Mouse (Mus musculus) frontal cortex, postnatal 25 days (tissue): ENCODE results near the gene Cdc26.

Experiments used
- DNase-seq, 2 experiments: peaks; one replicate each; pipeline ENCODE4 v3.0.0; 2022; ENCODE audit warnings: low spot score in 2 of 2

Gene Cdc26

GRCm38 (mm10) chr4:62361571-62361970, 46.9 kb downstream of the Cdc26 start:
- DNase-seq = no peak

DNA sequence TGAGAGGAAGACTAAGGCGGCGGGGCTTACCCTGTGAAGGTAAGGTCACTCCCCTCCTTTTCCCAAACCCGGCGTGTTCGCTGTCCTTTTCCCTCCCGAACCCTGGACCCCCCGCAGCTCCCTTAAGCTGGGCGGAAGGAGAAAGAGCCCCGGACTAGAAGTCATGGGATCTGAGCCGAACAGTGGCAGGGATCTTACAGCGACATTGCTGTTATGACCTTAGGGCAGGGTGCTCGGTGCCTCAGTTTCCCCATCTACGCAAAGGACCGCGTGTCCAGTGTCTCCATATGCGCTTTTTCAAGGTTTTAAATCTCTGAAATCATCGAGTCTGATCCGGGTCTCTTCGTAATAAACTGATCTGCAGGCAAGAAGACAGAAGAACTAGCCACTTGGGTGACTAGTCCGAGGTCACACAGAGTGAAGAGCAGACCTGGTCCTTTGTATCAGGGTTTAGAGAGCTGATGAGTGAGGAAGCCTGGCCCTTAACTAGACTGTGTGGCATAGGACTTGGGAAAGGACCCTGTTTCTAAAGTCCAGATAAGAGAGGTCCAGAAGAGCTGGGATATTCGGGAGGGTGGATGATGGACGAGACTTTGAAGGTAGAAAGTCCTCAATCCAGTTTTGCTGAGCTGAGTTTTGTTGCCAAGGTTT, 47.5 kb downstream of the Cdc26 start:
- no peak for DNase-seq

- peak; percentile 94 to 96 for DNase-seq
These were observed 48.2 kb downstream of the Cdc26 start, which contains the start of the genes Fkbp15 and Slc31a1 for GRCm38 (mm10) chr4:62360088-62360804. TSS of gene Fkbp15 (minus strand) at chr4:62360548. TSS of gene Slc31a1 (plus strand) at chr4:62360727.

GRCm38 (mm10) chr4:62359256-62359775, 49.1 kb downstream of the Cdc26 start:
- no peak for DNase-seq

GRCm38 (mm10) chr4:62357631-62358148, 50.8 kb downstream of the Cdc26 start:
- DNase-seq = no peak

- DNase-seq = no peak
These were observed 59.1 kb downstream of the Cdc26 start for GRCm38 (mm10) chr4:62349371-62349770.

GRCm38 (mm10) chr4:62348329-62348705, 60.1 kb downstream of the Cdc26 start:
- DNase-seq = no peak

- no peak for DNase-seq
These were observed 60.7 kb downstream of the Cdc26 start for GRCm38 (mm10) chr4:62347605-62348328.

GRCm38 (mm10) chr4:62345827-62346226, 62.6 kb downstream of the Cdc26 start:
- no peak for DNase-seq

GRCm38 (mm10) chr4:62344000-62344399, 64.4 kb downstream of the Cdc26 start:
- no peak for DNase-seq

DNA sequence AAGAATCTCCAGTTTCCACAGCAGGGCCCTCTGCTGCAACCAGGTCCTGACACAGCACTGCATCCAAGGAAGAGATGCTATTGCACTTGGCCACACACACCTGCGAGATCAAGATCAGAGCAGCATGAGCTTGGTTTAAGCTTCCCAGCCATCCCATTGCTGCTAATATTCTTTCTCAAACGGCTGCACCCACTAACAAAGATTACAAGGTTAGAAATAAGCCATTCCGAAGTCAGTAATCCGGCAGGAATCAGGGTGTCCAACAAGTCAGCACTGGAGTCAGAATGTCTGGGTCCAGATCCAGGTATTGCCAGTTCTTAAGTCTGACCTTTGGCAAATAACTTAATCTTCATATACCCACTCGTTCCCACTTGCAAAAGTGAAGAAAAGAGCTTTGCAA, 69.9 kb downstream of the Cdc26 start:
- DNase-seq = no peak
